Mouse (Mus musculus) thymus, adult 2 months (tissue): ENCODE data around the gene Rps19bp1. TPM values are rescaled to one million over a fixed set of nuclear protein-coding genes. Genes with fewer than 3 reads are reported as not detected.

Source experiments
- DNase-seq: peaks from one replicate; pipeline ENCODE4 v3.0.0; 2021
- H3K27ac ChIP-seq: fragments of 200-500 bp; 2 replicates; pipeline ENCODE4 v1.5.1; 2012; ENCODE audit warnings: low read length, control low read depth; ENCODE audit not compliant: control insufficient read depth, insufficient read depth
- H3K27me3 ChIP-seq: fragments of 200-500 bp; 2 replicates; pipeline ENCODE4 v1.6.1; 2012; ENCODE audit warnings: mild to moderate bottlenecking, low read length, moderate library complexity, mixed read lengths; ENCODE audit not compliant: control insufficient read depth, insufficient read depth
- H3K36me3 ChIP-seq: fragments of 200-500 bp; 2 replicates; pipeline ENCODE4 v1.6.1; 2012; ENCODE audit warnings: mild to moderate bottlenecking, low read length, moderate library complexity; ENCODE audit not compliant: control insufficient read depth, insufficient read depth
- H3K4me1 ChIP-seq: fragments of 200-500 bp; replicated peaks from 2 replicates; pipeline ENCODE4 v1.6.1; 2012; ENCODE audit warnings: low read length; ENCODE audit not compliant: control insufficient read depth, insufficient read depth
- H3K4me3 ChIP-seq: fragments of 200-500 bp; 2 replicates; pipeline ENCODE4 v1.5.1; 2012; ENCODE audit warnings: mild to moderate bottlenecking, low read length, control low read depth, moderate library complexity; ENCODE audit not compliant: control insufficient read depth, insufficient read depth
- CTCF ChIP-seq: fragments of 200-500 bp; IDR thresholded peaks from 2 replicates; pipeline ENCODE4 v1.5.1; 2012; ENCODE audit warnings: mild to moderate bottlenecking, control low read depth, low read length, moderate library complexity, borderline replicate concordance; ENCODE audit not compliant: control insufficient read depth, poor library complexity, insufficient read depth; ENCODE audit errors: extremely low read depth
- POLR2A ChIP-seq: fragments of 200-500 bp; IDR thresholded peaks from 2 replicates; pipeline ENCODE4 v1.6.1; 2012; ENCODE audit warnings: mild to moderate bottlenecking, low read length, control low read depth, moderate library complexity; ENCODE audit not compliant: control insufficient read depth, poor library complexity, insufficient read depth; ENCODE audit errors: extremely low read depth
- WGBS: fragments of 180-500 bp; shearing (Covaris S2); methylation state at CpG from one replicate; pipeline ENCODE4 v1.1.7; 2018; 5-methylcytosine and 5-hydroxymethylcytosine counted together
- polyA plus RNA-seq: library from polyadenylated mRNA; depleted of rRNA; stranded (reverse); fragments of >200 nt; gene quantifications from 2 replicates; pipeline ENCODE4 v1.2.3, GENCODE M21; 2012

Gene Rps19bp1
- polyA plus RNA-seq, 1 experiment = 22.5 TPM

DNA sequence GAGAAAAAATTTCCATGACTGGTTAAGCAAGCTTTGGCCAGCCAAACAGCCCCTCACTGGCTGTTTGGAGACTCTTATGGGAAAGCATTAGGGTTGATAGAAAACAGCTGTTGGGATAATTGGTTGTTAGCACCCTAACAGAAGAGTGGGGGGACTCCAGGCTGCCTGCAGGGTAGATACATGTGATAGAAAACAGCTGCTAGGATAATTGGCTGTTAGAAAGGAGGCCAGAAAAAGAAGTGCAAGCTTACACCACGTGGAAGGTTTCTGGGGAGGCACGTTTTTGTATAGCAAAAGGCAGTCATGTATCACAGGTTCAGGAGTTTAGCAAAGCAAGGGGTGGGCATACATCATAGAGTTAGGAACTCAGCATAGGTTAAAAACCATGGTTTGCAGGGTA is 10.6 kb downstream of the Rps19bp1 start:
- Histone ChIP-seq H3K4me3 (no peak overlapping the region), H3K36me3 (peaks cover 43% of the 10 kb centered on the region), H3K4me1 (peaks cover 17% of the 10 kb centered on the region), H3K27ac (no peak overlapping the region), H3K27me3 (no peaks in the 10 kb centered on the region)
- no peak for DNase-seq
- WGBS = 90% methylated on average over 2 of the region's 2 CpGs
- TF ChIP-seq CTCF (no peak), POLR2A (no peak)

DNA sequence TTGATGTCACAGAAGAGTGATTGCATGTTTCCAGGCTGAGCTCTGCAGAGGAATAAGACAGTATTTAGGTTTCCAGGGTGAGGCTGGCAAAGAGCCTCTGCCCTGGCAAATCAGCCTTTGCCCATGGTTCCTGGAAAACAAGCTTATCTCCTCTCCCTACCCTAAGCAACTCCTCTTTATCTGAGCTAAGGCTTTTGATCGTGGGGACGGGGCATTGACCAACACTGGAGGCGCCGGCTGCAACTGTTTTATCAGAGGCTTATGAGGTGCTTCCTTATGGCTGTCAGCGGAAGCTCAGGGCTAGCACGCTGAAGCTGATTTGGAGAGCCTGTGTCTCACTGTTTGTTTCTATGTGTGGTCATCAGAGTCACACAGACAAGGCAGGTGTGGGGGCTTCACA is 13.5 kb downstream of the Rps19bp1 start:
- peaks cover 5% of the 10 kb centered on the region for H3K4me1 ChIP-seq
- H3K36me3 ChIP-seq = peaks cover 51% of the 10 kb centered on the region
- H3K27ac ChIP-seq = no peak overlapping the region
- no peak overlapping the region for H3K4me3 ChIP-seq
- no peaks in the 10 kb centered on the region for H3K27me3 ChIP-seq
- no peak for DNase-seq
- WGBS = over 99% methylated on average over 6 of the region's 6 CpGs
- TF ChIP-seq POLR2A = no peak

- WGBS = 98% methylated on average over 10 of the region's 10 CpGs
- peaks cover 55% of the 10 kb centered on the region for H3K36me3 ChIP-seq
- H3K27me3 ChIP-seq = no peaks in the 10 kb centered on the region
- no peak overlapping the region for H3K27ac ChIP-seq
- TF ChIP-seq CTCF (no peak), POLR2A (no peak)
- peaks cover 5% of the 10 kb centered on the region for H3K4me1 ChIP-seq
- no peak overlapping the region for H3K4me3 ChIP-seq
- DNase-seq = no peak
Observed at GRCm38 (mm10) chr15:80249672-80250071, 14.4 kb downstream of the Rps19bp1 start.

DNA sequence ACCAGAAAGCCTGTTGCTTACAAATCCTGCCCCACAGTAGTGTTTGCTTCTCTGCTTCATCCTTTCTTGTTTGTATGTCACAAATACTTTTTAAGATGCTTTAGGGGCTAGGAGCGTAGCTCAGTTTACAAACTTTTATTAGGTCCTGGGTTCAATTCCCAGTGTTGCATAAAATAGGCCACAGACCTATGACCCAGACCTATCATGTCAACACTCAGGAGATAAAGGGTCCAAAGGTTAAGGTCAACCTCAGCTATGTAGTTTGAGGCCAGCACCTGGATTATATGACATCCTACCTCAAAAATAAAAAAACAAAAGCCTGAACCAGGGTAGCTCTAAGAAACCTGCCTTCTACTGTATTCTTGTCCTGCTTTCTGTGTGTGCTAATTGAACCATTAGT is 15.5 kb downstream of the Rps19bp1 start:
- 98% methylated on average over 1 of the region's 1 CpGs for WGBS
- no peak for DNase-seq
- H3K27ac ChIP-seq = no peak overlapping the region
- no peaks in the 10 kb centered on the region for H3K27me3 ChIP-seq
- no peak for TF ChIP-seq POLR2A
- H3K36me3 ChIP-seq = peaks cover 55% of the 10 kb centered on the region
- H3K4me3 ChIP-seq = no peak overlapping the region
- H3K4me1 ChIP-seq = no peaks in the 10 kb centered on the region

DNA sequence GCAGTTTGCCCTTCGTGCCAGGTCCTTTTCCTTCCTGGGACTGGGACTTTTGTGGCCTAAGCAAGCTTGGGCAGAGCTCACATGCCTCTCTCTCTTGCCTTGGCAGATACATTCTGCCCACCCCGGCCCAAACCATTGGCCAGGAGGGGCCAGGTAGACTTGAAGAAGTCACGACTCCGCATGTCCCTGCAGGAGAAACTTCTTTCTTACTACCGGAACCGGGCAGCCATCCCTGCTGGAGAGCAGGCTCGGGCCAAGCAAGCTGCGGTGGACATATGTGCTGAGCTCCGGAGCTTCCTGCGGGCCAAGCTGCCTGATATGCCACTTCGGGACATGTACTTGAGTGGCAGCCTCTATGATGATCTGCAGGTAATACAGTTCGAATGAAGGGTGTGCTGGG is 16.0 kb downstream of the Rps19bp1 start:
- Histone ChIP-seq H3K27me3 (no peaks in the 10 kb centered on the region), H3K36me3 (peaks cover 55% of the 10 kb centered on the region), H3K4me3 (no peak overlapping the region), H3K4me1 (no peaks in the 10 kb centered on the region), H3K27ac (no peak overlapping the region)
- TF ChIP-seq POLR2A (no peak), CTCF (no peak)
- no peak for DNase-seq
- 97% methylated on average over 12 of the region's 12 CpGs for WGBS

DNA sequence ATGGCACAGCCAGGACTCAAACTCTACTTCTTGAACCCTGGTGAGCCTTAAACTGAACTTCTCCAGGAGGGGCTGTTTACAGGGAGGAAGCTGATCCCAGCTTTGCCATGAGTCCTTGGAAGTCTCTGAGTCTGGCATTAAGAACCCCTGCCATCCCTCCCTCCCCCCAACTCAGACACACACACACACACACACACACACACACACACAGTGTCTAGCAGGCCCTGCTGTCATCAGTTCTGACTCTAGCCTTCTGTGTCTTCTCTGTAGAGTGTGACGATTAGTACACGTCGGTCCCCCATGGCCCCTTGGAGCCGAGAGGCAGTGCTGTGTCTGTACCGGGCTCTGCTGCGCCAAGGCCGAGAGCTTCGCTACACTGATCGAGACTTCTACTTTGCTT is 28.6 kb downstream of the Rps19bp1 start, which contains the start of gene AC140267.1:
TSS of gene AC140267.1 (plus strand) at position 301 of the 400 bp plus-strand sequence.
- DNase-seq = no peak
- no peaks in the 10 kb centered on the region for H3K27me3 ChIP-seq
- TF ChIP-seq POLR2A = no peak
- no peak for TF ChIP-seq CTCF
- no peak within 1 kb of the TSS for H3K27ac ChIP-seq
- 97% methylated on average over 9 of the region's 9 CpGs for WGBS
- H3K4me1 ChIP-seq = peaks cover 10% of the 10 kb centered on the region
- peak within 1 kb of the TSS; percentile 72; the same call in 1 of the 2 replicates for H3K4me3 ChIP-seq
- peaks cover 34% of the 10 kb centered on the region for H3K36me3 ChIP-seq

GRCm38 (mm10) chr15:80233733-80234509 is 30.2 kb downstream of the Rps19bp1 start, which contains the start of gene Mief1:
TSS of gene Mief1 (plus strand) at chr15:80234018.
- H3K27ac ChIP-seq = peak within 1 kb of the TSS; percentile 2; the same call in 1 of the 2 replicates
- DNase-seq = peak; percentile 99
- no peaks in the 10 kb centered on the region for H3K27me3 ChIP-seq
- under 1% methylated on average over 67 of the region's 67 CpGs for WGBS
- peak within 1 kb of the TSS; percentile 72 for H3K4me3 ChIP-seq
- peaks cover 10% of the 10 kb centered on the region for H3K4me1 ChIP-seq
- peak; percentile 75 for TF ChIP-seq POLR2A
- TF ChIP-seq CTCF = peak; percentile 77
- peaks cover 27% of the 10 kb centered on the region for H3K36me3 ChIP-seq
